Mouse (Mus musculus): ENCODE data around the gene Esm1. TPM values are rescaled to one million over a fixed set of nuclear protein-coding genes. Genes with fewer than 3 reads are reported as not detected.
"Not testable (repeated sequence)": the region's sequence is repeated elsewhere in the genome, so short reads cannot be mapped to it uniquely, and the experiment has no call there.

The Esm1 gene
- total RNA-seq, 2 experiments from 2014 or later: 0.28 to 0.51 TPM

DNA sequence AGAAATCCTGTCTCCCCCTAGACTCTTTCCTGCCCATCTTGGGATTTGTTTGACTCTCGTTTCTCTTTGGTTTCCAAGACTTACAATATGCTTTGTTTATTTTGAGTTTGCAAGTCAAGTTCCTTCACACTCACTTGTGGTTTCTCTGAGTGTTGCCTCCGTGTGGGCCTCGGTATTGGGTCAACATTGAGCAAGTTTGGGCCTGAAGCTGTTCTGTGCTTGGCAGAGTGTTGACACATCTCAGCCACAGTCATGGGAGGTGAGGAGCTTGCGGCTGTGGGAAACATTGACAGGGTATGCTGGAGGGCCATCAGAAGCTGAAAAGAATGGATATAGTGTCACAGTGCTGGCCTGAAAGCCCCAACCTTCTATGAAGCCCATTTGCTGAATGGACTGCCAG is 17.6 kb downstream of the Esm1 start:
- no peak for DNase-seq
- intact Hi-C loops (cut with DNase I): loop anchor here (5.0 kb wide), 1 partner anchor 40 kb away; no protein-coding TSS in a partner anchor

DNA sequence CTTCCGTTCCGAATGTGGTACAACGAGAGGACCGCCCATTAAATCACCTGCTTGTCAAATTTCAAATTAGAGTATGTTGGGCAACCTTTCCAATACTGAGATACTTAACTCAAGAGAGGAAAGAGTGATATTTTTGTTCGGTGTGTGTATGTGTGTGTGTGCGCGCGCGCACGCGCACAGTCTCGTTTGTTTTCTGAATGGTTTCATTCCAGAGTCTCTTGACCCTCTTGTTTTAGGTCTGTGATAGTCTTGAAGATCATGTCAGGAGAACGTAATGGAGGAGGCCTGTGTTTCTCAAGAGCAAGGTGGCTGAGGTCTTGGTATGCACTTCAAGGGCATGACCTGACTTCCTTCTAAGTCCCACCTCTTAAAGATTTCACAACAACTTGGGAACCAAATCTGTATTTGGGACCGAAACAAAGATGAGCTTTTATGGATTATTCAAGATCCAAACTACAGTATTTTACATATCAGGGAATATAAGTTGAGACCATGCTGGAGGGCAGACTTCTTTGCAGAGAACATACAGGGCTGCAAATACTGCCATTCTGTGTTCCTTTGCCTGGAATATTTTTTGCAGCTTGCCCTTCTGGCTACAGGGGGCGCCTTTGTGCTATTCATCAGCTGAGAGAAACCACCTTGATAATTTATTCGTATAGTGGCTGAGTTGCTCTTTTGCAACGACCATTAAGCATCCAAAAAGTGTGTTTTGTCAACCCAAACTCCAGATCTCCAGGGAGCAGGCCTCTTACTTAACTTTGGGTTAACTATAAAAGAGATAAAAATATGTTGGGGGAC is 18.4 kb downstream of the Esm1 start:
- intact Hi-C loops (cut with DNase I): loop anchor here (5.0 kb wide), 1 partner anchor 39 kb away; no protein-coding TSS in a partner anchor
- DNase-seq: no peak

DNA sequence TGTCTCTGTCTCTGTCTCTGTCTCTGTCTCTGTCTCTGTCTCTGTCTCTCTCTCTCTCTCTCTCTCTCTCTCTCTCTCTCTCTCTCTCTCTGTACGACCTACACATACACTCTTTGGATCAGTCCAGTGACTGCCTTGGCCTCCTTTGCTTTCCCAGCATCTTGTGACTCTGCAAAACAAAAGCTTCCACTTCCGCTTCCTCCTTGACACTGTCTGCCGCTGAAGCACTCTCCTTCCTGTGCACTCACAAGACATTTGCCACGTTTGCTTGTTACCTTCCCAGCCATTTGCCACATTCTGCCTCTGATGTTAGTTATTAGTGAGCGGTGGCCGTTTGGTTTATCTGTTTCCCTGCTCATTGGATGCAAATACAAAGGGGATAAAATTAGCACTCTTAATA is 32.7 kb downstream of the Esm1 start:
- intact Hi-C loops (cut with DNase I): no loop called here
- no peak for DNase-seq

DNA sequence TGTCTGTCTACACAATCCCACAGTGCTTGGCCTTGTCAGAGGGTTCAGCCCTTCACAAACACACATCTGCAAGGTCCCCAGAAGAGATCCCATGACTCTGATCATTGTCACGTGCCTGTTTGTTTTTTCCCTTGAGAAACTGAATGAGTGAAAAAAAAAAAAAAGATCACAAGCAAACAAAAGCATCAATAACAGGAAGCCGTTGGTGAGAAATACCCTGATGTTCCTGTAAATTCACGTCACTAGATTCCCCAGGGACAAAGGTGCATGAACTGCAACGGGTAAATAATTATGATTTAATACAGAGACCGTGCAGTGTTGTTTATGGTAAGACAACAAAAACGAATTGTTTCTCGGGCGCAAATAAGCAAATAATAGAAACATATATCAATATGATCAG is 35.6 kb downstream of the Esm1 start:
- no peak for DNase-seq
- intact Hi-C loops (cut with DNase I): no loop called here

DNA sequence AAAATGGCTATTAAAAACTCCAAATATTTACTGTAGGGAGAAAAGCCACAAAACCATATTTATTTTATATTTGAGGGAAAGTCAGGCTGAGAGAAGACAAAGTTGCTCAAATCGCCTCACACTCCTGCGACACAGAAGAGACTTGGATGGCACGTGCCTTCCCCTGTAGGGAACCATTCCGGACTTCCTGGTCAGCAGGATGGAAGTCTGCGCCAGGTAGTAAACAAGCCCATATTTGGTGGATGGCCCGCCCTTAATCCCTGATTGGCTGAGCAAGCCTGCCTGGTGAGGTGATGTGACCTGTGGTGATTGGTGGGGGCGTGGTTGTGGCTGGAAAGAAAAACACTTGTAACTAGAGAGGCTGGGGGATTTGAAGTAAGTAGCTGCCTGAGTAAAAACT is 43.1 kb downstream of the Esm1 start:
- DNase-seq; intact Hi-C loops (cut with DNase I): not testable (repeated sequence)

DNA sequence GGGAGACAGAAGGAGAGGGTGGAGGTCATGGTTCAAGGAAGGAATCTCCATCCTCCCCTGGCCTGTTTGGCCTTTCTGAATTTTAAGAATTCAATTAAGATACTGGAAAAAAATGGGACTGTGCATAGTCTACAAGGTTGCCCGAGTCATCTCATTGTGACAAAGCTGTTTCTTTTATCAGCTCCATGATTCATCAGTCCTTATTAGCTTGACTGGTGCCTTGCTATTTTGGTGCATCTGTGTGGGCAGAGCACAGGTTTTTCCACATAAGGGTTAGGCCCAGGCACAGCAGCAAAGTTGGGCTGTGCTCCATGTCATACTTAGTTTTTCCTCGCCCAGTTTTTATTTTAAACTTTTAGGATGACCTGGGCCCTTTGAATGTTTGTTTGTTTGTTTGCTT is 47.3 kb downstream of the Esm1 start:
- DNase-seq: no peak
- intact Hi-C loops (cut with DNase I): no loop called here

DNA sequence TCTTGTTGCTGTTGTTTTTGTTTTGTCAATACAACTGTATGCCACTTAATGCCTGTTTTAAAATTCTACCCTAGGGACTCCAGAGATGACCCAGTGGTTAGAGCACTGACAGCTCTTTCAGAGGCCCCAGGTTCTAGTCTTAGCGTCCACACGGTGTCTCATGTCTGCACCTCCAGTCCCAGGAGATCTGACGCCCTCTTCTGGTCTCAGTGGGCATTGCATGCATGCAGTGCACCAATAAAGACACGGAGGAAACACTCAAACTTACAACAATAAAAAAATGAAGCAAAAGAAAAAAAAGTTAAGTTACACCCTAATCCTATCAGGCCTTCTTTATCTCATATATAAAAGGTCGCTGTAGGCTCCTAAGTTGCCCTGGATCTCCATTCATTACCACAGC is 47.7 kb downstream of the Esm1 start:
- DNase-seq: no peak
- intact Hi-C loops (cut with DNase I): no loop called here

DNA sequence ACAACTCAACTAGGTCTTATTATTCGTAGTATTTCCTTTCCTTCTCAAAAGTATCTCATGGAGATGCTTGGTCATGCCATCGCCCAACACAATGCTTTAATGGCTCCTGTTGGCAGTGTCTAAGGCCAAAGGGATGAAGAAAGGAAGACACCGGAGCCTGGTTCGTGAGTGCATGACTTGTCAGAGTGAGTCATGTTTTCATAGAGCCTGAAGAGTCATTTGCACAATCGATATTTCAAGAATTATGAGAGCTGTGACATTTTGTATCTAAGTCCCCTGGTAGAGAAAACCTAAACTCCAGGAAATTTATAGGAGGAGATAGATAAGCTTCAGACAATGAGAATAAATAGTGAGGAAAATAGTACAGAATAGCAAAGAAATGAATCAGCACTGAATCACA is 49.8 kb downstream of the Esm1 start:
- intact Hi-C loops (cut with DNase I): no loop called here
- no peak for DNase-seq

DNA sequence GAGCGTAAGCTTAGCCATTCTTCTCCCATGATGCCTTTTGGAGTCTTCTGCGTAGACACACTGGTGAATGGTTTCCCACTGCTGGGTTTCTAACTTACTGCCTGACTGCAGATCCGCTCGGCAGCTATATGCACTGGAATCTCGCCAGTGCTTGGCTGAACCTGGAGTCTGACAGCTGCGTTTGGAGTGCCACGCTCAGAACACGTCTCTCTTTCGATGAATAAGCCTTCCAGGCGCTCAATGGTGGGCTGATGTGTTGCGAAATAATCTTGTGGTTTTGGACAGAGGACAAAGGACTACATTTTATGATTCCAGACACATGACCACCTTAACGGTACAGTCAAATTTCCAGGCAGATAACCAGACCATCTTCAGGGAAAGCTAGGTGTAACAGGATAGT is 53.4 kb downstream of the Esm1 start:
- no peak for DNase-seq
- intact Hi-C loops (cut with DNase I): no loop called here

DNA sequence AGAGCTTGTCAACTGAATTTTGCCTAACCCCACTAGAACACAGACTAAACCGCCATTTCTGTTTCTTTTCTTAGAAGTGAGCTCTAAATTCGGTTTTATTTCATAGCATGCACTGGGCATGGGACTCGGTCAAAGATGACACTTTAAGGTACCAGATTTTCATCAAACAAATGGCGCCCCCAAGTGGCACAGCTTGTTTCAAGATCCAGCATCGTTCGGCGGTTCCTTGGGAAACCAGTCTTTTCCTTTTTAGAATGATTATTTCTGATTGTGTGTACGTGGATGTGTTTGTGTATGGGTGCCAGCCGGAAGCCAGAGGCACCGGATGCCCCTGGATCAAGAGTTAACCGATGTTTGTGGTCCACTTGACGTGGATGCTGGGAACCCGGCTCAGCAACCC is 55.8 kb downstream of the Esm1 start:
- intact Hi-C loops (cut with DNase I): loop anchor here (5.0 kb wide), 3 partner anchors 38 to 602 kb away; partner anchors contain the start of genes Gzmk and Snx18

DNA sequence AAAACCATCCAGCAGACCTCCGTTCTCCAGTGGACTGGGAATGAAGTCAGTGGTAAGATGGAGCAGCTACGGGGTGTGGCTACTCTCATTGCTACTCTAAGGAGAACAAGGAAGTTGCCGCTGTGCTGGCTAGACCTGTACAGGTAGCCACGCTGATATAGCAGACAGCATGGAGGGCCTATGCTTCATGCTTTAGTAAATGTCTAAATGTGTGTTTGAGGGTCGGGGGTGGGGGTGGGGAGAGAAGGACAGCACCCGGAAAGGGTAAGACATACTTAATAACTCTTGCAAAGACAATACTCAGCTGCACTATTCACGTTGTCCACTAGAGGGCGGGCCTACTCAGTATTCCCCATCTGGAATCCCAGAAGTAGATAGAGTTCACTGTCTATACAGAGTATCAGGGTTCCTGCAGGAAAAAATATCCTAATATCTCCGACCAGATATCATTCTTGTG is 57.1 kb downstream of the Esm1 start:
- intact Hi-C loops (cut with DNase I): loop anchor here (1.0 to 5.0 kb wide), 4 partner anchors 39 to 601 kb away; partner anchors contain the start of genes Gpx8, Gzmk and Snx18
- peak; percentile 73 to 81 for DNase-seq

More for the DNA sequence above, 55.8 kb downstream of the Esm1 start:
- DNase-seq: peak; percentile 36 to 61

DNA sequence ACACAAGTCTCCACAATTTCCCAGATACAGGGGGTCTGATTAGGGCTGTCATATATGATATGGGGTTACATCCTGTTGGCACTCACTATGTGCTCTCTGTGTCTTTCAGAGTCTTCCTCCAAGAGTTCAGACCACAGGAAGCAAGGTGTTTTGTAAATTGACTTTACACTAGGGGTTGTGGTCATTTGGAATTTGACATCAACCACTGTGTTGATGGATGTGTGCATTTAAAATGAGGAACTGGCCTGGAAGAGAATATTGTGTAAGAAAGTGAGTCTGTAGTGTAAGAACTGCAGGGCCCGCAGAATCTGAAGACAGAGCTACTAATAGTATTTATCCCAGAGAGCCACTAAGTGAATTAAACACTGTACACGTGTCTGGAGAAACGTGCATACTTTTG is 57.7 kb downstream of the Esm1 start:
- no peak for DNase-seq
- intact Hi-C loops (cut with DNase I): loop anchor here (1.0 to 5.0 kb wide), 4 partner anchors 40 to 600 kb away; partner anchors contain the start of genes Gzmk and Snx18

Other genes starting within 250 kb of the Esm1 start
- gene Ccno, start 221.9 kb upstream of the Esm1 start, total RNA-seq (2021): under 1 TPM; 0.19 to 0.67 TPM
- not detected for gene Mcidas, start 215.8 kb upstream of the Esm1 start, total RNA-seq (2021)
- gene Cdc20b, start 174.5 kb upstream of the Esm1 start, total RNA-seq (2021): not detected
- gene Gpx8, start 163.2 kb upstream of the Esm1 start, total RNA-seq (2021): 10 to 100 TPM; 34.5 to 37.7 TPM
- gene Gzma, start 108.7 kb upstream of the Esm1 start, total RNA-seq (2021): under 1 TPM in 1 of 2 experiments, not detected in 1; 0.51 TPM
- gene Gzmk, start 16.2 kb downstream of the Esm1 start, total RNA-seq (2021): not detected
- gene BC067074, start 83.5 kb downstream of the Esm1 start, total RNA-seq (2021): 1 to 10 TPM; 1.7 to 2.4 TPM

All from heart, postnatal 36 days (tissue).